Mouse (Mus musculus) layer of hippocampus, postnatal 36 days (tissue): ENCODE measurements around the gene Nfkbib. TPM values are rescaled to one million over a fixed set of nuclear protein-coding genes. Genes with fewer than 3 reads are reported as not detected.
A peak's percentile ranks its signal among the peaks of the same experiment; 100 is the strongest.

ENCODE experiments used
- DNase-seq, 2 experiments: peaks; one replicate each; pipeline ENCODE4 v3.0.0; 2022
- total RNA-seq, 2 experiments: library from RNA; stranded (reverse); gene quantifications; 2 replicates each; pipeline ENCODE4 v1.2.3; 2021

Gene Nfkbib
- total RNA-seq, 2 experiments from 2014 or later = 25.3 to 29.2 TPM

DNA sequence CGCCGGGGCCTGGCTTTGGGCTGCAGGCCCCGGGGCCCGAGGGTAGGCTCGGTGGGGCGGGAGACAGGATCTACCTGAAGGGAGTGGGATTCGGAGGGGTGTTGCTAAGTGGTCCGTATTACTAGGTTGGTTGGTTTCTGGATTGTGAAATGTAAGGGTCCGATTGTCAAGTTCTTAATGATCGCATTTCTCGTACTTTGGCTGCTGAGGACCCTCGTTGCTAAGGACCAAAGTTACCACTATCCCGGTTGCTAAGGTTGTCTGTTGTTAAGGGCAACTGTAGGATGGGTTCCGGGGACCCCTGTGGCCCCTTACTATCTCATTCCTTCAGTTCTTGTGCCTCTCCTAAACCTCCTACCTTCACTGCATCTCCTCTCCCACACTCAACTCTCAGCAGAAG, 402 bp downstream of the Nfkbib start:
- no peak for DNase-seq

DNA sequence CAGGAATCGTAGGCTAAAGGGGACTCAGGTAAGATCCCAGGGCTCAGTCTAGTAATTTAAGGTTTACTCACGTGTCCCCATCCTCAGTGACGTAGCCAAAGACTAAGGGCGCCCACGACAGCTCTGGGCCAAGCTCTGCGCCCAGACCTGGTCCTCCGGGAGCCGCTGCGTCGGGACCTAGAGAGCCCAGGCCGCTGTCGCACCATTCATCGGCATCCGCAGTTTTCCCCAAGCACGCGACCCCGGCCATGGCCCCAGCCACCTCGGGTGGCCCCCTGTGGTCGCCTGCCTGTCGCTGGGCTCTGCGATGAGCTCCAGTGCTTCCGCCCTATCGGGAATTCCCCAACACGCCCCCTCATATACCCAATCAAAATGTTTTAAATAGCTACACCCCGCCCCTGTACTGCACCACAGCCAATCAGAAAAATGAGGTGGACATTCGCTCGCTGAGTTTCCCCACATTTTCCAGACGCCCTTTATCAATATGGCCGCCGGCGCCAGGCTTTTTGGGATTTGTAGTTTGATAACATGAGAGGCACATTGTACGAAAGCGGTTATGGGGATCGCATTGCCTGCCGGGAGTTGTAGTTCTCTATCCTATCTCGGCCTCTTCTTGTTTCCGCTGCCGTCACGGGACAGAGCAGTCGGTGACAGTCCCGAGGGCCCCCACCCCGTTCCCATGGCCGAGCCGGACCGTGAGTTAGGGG, 986 bp downstream of the Nfkbib start, which contains the start of gene Sirt2:
Gene Sirt2, plus strand, starts transcription at position 563 of the 707 bp plus-strand sequence.
- DNase-seq = peak; percentile 97 to 98

DNA sequence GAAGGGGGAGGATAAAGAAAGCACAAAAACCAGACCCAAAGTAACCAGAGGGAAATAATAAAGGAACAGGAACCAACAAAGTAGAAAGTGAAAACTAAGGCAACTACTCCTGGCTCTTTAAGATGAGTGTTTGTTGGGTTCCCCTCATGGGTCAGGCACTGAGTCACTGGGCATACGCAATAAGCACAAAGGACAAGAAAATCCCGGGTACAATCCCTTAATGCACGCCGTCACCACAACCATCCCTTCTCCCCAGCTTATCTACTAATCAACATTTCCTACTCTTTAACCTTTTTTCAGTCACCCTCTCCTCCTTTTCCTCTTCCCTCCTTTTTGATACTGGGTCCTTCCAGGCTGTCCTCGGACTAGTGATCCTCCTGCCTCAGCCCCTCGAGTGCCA, 2.1 kb downstream of the Nfkbib start:
- no peak for DNase-seq

DNA sequence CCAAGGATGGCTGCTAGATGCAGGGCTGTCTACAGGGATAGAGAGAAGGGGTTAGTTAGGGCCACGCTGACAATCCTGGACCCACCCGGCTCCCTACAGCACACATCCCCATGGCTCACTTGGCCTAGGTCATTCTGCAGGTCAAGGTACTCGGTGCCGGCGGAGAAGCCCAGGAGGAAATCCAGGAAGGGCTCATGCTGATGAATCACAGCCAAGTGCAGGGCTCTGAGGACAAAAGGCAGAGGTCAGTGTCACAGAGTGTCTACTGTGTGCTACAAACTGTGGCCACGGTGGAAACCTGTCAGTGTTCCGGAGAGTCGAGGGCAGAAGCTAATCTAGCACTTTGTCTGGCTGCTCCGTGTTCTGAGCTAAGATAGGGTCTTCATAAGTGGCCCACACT, 5.4 kb downstream of the Nfkbib start:
- no peak for DNase-seq

DNA sequence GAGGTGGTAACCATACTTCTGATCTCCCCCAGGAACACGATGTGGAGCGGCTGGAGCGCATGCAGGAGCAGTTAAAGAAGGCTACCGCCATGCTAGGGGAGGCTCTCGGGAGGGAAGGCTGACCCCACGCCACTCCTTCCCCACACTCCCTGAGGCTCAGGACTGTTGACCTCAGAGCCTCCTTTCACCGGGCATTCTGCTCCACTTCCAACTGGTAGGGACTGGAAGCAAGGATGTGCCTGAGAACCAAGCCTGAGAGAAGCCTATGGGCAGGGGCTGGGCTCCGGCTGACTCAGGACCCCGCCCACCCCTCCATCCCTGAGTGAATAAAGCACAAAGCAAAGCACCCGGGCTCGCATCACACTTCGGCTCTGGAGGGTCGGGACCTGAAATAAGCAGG, 8.7 kb downstream of the Nfkbib start:
- no peak for DNase-seq

DNA sequence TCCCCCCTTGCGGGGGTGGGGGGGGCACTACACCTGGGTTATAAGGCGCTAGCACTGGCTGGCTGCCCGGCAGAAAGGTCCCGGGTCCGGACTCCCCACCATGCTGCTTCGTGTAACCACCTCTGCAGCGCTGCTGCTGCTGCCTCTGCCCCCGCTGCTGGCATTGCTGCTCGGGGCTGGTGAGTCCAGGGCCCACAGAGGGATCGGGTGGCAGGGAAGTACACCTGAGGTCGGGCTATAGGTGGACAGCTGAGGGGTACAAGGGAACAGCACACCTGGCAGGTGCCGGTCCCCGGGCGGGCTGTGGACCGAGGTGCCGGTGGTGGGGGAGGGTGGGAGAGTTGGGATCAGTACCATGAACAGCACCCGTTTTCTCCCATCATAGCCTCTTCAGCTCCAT, 11.2 kb downstream of the Nfkbib start, which contains the start of gene Ccer2:
Gene Ccer2, plus strand, starts transcription at position 96 of the 400 bp plus-strand sequence.
- no peak for DNase-seq

DNA sequence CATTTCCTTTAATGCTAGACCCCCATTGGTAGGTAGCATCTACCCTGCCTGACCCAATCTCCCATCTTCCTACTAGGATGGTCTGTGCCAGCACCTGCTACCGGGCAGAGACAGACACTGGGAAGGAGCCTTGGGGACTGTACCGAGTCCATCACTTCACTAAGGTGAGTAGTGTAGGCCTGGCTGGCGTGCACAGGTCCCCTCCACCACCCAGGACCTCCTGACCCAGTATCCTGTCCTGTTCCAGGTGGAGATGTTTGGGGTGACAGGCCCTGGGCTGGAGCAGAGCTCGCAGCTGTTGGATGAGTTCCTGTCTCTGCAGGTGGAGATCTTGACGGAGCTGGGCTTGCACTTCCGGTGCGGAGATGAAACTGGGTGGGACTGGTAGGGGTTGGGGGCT, 17.4 kb downstream of the Nfkbib start:
- DNase-seq = no peak

DNA sequence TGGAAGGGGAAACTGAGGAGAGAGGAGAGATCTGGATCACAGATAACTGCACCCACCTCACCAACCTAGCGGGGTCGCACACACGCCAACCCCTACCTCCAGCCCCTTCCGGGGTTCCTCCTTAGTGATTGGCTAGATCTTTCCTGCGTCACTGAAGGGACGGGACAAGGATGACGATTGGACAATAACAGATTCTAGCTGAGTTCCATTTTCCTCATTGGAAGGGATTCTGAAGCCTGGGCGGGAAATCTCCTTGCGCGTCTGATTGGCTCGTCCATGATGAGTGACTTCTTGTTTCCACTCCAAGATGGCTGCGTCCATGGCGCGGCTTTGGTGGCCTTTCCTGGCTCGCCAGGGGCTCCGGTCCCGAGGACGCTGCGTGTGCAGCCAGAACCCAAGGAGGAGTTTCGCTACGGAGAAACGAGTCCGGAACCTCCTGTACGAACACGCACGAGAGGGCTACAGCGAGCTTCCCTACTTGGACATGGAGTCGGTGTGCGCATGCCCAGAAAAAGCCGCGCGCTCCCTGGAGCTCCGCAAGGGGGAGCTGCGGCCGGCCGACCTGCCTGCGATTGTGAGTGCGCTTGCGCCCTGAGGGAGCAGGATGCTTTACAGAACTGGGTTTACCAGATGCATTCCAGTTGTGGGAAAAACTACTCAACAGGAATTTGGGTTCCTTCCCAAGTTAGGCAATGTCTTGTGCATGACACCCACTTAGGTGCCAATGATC, 25.4 kb downstream of the Nfkbib start, which contains the start of the genes Mrps12 and Sars2:
Gene Mrps12, minus strand, starts transcription at position 112 of the 730 bp plus-strand sequence.
Gene Sars2, plus strand, starts transcription at position 284 of the 730 bp plus-strand sequence.
- DNase-seq = peak; percentile 95 to 96

DNA sequence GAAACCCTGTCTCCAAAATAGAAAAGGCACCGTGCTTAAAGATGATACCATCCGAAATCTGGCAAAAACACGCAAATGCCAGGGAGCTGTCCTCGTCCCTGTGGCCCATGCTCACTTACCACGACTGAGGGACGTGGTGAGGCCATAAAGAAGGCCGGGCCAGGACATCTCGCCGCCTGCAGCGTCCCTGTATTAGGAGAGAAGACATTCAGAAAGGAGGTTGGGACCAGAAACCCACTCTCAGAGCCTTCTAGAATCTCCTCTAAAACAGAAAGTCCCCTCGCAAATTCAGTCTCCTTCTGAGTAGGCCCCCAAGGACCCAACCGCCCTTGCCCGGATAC, 26.0 kb downstream of the Nfkbib start:
- DNase-seq = no peak

DNA sequence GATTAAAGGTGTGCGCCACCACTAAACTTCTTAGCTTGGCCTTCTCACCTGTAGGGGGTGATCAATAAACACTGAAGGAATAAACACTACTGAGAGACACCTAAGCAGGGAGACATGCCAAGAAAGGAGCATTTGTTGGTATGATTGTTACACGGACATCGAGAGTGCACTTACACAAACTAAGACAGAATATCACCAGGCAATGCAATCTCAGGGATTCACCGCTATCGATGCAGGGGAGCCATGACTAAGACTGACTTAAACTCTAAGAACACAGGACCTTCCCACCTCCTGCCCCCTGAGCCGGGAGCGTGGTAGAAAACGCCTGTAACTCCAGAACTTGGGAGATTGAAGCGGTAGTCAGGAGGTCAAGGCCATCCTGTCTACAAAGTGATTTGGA, 26.4 kb downstream of the Nfkbib start:
- DNase-seq = no peak

DNA sequence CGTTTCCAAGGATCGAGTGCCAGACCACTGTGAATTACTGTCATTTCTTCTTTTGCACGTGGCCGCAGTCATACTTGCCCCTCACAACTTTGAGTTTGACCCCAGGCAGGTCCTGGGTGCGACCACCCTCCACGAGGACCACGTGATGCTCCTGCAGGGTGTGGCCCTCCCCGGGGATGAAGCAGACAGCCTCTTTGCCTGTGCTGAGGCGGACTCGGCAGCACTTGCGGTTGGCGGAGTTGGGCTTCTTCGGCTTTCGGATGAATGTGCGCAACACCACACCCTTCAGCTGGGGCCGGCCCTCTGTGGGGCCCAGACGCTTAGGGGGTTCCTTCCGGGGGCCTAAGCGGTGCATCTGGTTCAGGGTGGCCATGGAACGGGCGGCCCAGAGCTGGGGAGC, 27.5 kb downstream of the Nfkbib start:
- no peak for DNase-seq

DNA sequence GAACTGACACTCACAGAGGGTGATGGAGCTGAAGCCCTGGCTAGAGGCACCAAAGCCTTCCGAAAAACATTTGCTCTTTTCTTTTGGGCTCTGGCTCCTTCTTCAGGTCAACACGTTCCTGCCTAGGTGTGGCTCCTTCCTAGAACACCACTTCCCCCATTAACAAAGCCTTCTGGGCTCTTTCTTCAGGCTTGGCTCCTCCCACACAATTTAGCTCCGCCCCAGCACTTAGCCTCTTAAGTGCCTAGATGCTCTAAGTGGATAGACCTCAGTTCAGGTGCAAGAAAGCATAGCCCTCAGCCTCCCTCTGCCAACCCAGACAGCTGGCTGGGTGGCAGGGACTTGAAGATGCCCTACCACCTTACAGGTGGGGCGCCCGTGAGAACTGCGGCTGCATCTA, 31.6 kb downstream of the Nfkbib start:
- DNase-seq = no peak

DNA sequence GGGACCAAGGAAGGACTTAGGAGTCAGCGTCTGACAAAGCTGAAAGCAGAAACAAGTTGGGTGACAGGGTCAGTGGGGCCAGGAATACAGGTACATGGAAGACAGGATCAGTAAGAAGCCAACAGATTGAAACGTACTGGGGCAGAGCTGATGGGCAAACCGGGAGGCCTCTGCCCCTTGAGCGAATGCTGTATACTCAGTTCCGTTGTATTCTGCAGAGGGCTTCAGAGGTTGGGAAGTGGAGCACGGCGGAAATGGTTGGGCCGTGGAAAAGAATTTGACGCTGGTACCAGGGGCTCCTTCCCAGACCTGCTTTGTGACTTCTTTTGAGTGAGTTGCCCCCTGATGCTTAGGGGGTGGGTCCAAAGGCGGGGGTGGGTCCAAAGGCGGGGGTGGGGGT, 34.1 kb downstream of the Nfkbib start:
- no peak for DNase-seq

DNA sequence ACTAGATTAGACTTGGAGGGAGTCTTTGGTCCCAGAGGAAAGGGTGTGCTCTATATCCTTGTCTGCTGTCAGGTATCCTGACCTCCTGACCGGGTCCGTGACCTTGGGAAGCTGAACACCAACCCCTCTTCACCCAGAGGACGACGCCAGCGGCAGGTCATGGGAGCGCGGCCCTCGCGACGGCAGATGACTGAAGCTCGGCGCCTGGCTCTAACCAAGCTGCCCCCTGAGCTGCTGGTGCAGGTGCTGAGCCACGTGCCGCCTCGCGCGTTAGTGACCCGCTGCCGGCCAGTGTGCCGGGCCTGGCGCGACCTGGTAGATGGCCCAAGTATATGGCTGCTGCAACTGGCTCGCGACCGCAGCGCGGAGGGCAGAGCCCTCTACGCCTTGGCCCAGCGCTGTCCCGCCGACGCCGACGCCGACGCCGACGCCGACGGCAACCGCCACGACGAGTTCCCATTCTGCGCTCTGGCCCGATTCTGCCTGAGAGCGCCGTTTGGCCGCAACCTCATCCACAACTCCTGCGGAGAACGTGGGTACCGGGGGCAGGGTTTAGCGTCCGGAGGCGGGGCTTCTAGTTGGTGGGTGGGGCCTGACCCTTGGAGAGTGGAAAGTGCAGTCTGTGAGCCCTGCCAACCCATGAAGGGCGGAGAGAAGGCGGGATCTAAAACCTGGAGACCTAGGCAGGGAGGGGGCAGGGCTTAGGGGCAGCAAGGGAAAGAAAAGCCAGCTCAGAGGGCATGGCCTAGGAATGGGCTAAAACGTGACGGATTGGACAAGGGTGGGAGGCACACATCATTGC, 34.8 kb downstream of the Nfkbib start:
- peak; percentile 50 to 59 for DNase-seq

DNA sequence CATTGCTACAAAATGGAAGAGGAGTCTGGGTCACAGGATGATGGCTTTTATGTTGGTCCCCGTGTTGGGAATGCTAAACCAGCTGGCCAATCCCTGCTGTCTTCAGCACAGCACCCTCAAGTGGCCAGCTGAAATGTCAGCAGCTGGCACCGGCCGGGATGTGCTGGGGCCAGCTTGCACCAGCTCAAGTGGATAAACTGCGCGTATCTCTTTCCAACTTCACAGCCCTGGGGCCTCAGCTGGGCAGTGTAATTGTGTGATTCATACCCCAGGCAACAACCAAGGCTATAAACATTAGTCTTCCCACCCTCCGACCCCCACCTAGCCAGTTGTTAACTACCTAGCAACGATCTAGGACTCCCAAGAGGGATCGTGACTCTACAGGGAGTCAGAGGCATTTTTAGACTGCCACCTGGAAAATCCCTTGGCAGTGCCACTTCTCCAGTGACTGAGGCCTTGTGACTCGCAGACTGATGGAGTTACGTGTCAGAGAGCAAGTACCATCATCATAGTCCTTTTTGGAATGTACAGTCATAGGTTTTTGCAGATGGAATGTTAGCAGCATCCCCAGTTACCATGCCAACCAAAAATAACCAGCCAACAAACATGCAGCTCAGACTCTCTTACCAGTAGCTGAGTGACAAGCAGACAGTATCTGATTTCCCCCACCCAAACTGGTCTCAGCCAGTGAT, 39.5 kb downstream of the Nfkbib start:
- DNase-seq = peak; percentile 54 to 55

DNA sequence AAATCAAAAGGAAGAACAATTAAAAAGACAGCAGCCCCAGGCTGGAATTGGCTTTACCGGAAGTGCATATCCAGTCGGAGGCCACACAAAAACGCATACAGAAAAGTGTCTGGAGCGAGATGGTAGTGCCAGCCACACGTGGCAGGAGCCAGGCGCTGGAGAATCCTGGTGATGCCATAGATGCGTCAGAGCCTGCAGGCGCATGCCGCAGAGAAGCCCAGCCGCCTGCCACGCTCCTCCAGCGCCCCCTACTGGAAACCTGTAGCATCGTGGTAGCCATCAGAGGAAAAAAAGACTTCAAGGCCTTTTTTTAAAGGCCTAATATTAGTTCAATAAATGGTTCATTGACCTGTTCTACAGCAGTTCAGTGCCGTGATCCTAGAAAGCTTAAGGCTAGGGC, 40.7 kb downstream of the Nfkbib start:
- DNase-seq = peak; percentile 82

DNA sequence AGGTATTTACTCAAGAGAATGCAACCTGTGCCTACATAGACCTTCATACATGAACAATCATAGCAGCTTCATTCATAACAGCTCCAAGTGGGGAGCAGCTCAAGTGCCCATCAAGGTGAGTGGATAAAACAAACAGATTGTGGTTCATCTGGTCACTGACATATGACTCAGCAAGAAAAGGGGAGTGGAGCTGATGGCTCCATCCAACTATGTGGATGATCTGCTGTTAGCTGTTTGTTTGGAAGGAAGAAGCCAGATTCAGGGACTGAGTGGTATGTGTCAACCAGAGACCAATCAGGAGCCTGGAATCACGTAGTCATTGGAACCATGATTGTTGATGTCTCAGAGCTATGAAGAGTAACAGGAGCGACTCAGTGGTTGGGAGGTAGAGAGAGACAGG, 42.7 kb downstream of the Nfkbib start:
- no peak for DNase-seq

DNA sequence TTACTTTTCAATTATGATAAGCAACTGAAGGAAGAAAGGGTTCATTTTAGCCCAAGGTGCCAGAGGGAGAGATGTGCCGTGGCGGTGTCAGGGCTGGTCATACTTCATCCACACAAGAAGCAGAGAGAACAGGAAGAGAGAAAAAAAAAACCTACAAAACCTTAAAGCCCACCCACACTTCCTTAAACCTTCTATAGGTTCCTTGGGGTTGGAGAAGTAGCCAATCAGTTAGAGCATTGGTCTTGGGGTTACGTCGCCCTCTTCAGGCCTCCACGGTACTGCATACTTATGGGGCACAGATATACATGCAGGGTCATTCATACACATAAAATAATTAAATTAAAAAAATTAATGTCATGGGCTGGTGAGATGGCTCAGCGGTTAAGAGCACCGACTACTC, 45.2 kb downstream of the Nfkbib start:
- no peak for DNase-seq

DNA sequence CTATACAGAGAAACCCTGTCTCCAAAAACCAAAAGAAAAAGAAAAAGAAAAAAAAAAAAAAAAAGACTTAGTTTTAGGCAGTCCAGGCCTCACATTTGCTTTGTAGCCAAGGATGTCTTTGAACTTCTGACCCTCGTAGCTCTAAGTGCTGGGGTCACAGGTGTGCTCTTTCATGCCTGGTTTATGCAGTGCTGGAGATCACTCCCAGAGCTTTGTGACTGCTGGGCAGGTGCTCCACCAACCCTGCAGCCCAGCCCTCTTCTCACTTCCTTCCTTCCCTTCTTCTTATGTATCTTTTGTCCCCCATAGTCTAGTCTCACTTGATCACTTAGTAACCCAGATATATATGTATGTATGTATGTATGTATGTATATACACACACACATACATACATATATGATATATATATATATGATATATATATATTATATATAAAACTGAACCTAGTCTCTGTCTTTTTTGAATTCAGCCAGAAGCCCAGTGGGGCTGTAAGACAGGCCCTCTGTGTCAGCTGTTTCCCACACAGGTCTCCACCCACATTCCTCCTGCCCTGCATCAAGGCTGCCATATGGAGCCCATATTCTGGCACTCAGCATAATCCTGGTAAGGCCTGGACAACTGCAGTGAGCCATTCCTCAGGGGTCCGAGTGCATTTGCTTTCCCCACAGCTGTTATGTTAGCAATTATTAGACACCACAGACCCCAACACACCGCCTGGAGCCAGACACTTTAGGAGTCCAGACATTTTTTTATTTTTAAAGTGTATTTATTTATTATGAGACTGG, 46.4 kb downstream of the Nfkbib start:
- no peak for DNase-seq

DNA sequence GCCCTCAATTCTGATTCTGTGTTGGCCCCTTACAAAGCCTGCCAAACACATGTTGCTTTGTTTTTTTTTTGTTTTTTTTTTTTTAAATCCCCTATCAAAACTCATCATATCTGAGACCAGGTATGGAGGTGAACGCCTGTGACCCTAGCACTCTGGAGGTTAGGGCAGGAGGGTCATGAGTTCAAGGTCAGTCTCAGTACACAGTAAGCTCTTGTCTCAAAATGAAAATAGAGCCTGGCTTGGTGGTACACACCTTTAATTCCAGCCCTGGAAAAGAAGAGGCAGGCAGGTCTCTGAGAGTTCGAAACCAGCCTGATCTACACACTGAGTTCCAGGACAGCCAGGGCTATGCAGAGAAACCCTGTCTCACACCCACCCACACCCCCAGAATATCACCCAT, 47.7 kb downstream of the Nfkbib start:
- no peak for DNase-seq

DNA sequence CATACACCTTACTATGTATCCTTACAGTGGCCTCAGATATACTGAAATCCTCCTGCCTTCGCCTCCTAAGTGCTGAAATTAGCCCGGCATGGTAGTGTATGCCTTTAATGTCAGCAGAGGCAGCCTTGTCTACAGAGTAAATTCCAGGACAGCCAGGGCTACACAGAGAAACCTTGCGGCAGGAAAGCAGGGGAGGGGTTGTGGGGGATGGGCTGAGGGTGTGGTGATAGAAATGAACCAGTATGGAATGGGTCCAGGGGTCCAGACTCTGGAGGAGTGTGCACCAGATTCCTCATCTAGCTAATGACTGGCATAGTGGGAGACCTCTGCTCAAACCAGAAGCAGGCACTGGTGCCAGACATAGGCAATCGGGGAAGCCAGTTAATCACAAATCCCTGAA, 48.2 kb downstream of the Nfkbib start:
- DNase-seq = no peak

DNA sequence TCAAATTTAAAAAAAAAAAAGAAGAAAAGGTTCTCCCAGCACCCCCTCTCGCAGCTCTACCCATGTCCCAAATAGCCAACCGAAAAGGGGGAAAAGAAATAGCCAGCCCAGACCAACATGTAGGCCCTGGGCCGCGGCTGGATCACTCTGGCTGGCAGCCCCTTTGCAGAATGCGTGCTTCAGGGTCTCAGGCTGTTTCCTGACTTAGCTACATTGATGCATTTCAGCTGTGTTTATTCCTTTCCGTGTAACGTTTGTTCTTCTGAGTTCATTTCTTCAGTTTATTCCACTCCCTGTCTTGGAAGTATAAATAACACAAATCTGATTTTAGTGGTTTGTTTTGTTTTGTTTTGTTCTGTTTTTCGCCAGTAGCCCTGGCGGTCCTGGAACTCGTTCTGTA, 49.6 kb downstream of the Nfkbib start:
- DNase-seq = no peak
